Mouse (Mus musculus) T-cell, adult 2 months (primary cell): ENCODE results near the gene Prrc2a.
A peak's percentile ranks its signal among the peaks of the same experiment; 100 is the strongest.

ENCODE experiments used
- DNase-seq: peaks from one replicate; pipeline ENCODE4 v3.0.0; 2022; ENCODE audit warnings: low spot score

The Prrc2a gene

DNA sequence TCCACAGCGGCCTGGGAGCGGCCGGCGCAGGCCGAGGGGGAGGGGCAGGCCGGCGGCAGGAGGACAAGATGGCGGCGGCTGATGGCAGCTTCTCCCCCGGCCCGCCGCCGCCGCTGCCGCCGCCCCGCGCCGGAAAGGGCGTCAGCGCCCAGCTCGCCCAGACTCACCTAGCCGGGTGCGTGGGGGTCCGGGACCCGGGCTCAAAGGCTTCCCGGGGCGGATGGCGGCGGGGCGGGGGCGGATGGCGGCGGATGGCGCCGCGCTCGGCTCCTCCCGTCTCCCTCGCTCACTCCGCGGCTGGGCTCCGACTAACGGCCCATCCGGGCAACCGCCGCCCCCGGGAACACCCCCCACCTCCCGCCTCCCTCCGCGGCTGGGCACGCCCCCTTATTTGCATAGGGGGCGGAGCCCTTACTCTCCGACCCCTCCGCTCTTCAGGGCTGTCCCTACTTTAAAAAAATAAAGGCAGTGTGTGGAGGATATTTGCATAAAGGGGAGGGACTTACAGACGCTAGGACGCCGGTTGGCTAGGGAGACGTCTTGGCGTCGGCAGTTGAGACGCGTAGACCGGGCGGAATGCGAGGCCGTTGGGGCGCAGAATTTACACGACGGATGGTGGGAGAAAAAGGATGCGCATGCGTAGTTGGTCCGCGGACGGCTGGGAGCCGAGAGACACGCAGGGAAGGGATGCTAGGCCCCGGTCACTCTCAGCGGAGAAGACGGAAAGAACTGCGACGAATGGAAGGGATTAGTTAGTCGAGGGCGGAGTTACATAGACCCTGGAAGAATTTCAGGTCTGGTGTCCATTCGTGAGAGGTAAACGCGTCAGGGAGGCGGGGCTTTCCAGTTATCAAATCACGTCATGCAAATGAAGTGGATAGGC is at the start of gene Prrc2a:
Prrc2a (minus strand) TSS at position 330 of the 883 bp plus-strand sequence.
- DNase-seq: peak; percentile 97

DNA sequence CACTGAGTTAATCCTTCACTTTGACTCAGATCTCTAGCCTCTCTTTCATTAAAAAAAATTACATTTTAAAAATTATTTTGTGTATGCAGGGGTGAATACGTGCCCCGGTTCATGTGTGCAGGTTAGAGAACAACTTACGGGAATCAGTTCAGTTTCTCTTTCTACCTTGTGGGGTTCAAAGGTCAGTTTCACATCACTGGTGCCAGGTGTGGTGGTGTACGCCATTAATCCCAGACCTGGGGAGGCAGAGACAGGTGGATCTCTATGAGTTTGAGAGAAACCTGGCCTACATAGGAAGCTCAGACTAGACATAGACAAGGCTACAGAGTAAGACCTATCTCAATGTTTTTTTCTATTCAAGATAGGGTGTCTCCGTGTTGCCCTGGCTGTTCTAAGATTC is 48.4 kb upstream of the Prrc2a start:
- no peak for DNase-seq

DNA sequence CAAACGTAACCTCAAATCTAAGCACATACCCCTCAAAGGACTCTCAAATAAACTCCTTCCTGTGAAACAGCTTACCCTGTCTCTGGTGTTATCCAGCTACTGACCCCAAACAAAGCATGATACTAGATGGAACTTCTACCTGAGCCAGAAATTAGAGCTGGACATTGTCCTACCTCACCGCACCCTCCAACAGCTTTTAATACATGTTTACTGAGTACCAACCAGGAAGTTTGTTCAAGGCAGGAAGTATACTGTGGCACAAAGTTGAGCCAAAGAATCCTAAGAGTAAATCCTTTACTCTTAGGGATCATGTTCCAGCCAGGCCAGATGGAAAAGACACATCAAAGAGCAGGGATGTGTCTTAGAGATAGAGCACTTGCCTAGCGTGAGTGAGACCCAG is 45.9 kb upstream of the Prrc2a start:
- DNase-seq: no peak

DNA sequence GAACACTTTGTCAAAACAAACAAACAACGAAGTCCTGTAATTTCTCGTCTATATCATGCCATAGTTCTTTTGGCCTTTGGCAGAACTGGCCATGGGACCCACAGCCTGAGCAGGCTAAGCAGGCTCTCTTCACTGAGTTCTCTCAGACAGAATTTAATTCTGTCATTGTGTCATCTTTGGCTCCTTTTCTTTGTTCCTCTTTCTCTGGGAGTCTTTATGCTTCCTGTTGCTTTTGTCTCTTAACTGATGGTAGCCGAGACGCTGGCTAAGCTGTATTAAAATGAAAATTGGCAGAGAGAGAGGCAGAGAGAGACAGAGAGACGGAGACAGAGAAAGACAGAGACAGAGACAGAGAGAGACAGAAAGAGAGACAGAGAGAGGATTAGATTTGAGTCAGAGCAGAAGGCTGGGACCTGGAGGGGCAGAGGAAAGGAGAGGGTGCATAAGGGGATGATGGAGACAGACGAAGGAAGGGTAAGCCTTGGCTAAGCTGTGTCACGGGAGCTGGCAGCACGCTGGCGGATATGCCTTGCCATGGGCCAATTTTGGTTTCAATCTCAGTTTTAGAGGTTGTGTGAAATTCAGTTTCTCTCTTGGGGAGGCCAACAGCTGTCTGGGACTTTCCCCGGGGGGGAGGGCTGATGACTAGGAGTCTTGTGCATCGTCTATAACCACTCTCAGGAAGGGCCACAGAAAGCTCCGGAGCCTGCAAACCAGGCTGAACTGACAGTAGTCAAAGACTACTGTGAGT is 45.3 kb upstream of the Prrc2a start:
- DNase-seq: peak; percentile 85

DNA sequence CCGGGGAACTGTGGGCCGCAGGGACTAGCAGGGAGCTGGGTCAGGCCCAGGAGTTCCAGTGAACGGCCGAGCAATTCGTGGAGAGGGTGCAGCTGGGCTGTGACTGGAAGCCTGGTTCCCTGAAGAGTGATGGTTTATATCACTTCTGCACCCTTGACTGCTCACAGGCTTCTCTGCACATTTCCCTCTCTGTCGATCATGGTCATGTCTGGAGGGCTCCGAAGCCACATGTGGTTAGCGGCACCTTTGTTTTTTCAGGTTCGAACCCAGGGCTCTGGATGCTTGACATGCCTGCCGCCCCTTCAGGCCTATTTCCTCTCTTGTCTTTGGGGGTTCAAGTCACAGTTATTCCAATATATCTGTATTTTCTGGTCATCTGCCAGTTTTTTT is 40.7 kb upstream of the Prrc2a start:
- no peak for DNase-seq

DNA sequence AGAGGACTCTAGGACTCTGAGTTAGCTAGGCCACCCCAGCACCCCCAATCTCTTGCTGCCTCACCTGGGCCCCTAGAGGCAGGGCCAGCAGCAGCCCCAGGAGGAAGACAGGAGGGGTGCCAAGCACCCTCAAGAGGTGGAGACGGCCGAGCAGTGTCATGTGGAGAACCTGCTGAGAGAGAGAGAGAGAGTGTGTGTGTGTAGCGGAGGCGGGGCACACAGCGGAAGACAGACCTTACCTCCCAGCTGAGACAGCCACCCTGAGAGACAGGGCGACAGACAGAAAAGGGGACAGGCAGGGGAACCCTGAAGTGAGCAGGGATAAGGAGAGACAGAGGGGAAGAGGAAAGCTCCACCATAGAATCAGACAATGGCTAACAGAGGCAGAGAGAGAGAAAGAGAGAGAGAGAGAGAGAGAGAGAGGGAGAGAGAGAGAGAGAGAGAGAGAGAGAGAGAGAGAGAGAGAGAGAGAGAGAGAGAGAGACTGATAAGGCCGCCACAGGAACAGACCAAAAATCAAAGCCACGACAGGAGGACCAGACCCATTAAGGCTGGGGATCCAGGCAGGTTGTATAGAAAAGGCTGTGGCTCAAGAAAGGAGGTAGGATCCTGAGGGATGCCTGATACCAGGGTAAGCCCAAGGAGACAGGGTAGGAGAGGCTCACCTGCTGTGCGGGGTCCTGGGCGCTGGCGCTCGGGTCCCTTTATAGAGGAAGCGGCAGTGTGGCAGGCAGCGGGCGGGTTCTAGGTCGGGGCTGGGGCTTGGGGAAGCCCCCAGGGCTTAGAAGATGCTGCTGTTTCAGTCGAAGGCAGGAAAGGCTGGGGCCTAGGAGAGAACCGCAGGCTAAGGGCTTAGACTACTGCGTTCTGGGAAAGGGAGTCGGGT is 40.0 kb upstream of the Prrc2a start, which contains the start of gene Lta:
Lta (minus strand) TSS at position 858 of the 886 bp plus-strand sequence.
- peak; percentile 85 for DNase-seq

DNA sequence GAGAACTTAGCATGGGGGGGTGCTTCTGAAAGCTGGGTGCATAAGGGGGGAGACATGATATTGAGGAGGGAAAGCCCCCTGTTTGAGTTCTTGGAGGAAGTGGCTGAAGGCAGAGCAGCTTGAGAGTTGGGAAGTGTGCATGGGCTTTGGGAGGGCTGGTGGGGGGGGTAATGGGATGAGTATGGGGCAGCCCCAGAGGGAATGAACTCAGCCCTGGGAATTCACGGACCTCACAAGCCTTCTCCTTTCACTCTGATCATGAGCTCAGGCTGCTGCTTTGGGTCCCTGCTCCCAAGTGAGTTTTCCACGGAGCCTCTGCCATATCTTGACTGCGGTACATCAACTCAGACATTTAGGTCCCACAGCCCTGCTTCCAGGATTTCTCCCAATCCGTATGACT is 37.7 kb upstream of the Prrc2a start:
- no peak for DNase-seq

DNA sequence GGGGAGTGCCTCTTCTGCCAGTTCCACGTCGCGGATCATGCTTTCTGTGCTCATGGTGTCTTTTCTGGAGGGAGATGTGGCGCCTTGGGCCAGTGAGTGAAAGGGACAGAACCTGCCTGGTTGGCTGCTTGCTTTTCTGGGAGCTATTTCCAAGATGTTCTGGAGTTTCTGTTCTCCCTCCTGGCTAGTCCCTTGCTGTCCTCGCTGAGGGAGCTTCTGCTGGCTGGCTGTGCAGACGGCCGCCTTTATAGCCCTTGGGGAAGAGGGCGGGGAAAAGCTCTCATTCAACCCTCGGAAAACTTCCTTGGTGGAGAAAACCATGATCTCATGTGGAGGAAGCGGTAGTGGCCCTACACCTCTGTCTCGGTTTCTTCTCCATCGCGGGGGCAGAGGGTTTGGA is 37.1 kb upstream of the Prrc2a start, which contains the start of gene Tnf:
Tnf (minus strand) TSS at position 221 of the 400 bp plus-strand sequence.
- DNase-seq: peak; percentile 78

DNA sequence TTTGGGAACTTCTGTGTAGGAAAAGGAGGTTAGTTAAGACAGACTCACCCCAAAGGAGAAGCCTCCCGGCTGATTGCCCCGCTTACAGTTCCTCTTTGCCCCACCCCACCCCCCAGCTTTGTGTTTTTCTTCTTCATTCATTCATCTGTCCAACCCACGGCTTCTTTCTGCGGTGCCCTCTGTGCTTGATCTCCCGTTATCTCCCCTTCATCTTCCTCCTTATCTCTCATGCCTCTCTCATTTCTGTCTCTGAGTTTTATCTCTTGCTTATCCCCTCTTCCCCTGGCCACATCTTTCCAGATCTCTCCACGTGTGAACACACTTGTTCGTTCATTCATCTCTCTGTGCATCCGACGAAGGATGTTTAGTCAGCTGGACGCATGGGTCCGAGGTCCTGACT is 36.4 kb upstream of the Prrc2a start:
- DNase-seq: peak; percentile 30

DNA sequence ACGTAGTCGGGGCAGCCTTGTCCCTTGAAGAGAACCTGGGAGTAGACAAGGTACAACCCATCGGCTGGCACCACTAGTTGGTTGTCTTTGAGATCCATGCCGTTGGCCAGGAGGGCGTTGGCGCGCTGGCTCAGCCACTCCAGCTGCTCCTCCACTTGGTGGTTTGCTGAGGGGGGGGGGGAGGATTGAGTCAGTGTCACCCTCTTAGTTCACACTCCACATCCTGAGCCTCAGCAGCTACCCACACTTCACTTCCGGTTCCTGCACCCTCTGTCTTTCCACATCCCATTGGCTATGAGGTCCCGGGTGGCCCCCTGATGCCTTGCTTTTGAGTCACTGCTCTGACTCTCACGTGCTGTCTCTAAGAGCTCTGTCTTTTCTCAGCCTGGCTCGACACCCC is 35.7 kb upstream of the Prrc2a start:
- peak; percentile 95 for DNase-seq

DNA sequence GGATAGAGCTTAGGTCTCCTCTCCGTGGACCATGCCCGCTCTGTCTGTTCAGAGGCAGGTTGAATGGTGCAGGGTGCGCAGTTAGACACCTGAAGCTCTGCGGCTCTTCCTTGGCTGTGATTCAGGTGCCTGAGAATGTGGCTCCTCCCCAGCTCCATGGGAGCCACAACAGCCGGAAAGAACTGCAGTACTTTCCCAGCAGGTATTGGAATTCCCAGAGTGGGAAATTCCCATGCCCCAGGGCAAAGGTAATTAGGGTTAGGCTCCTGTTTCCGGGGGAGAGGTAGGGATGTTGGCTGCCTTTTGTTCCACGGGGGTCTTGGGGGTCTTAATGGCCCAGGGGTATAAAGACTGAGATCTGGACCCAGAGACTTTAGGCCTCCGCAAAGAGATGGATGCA is 34.2 kb upstream of the Prrc2a start:
- DNase-seq: no peak

DNA sequence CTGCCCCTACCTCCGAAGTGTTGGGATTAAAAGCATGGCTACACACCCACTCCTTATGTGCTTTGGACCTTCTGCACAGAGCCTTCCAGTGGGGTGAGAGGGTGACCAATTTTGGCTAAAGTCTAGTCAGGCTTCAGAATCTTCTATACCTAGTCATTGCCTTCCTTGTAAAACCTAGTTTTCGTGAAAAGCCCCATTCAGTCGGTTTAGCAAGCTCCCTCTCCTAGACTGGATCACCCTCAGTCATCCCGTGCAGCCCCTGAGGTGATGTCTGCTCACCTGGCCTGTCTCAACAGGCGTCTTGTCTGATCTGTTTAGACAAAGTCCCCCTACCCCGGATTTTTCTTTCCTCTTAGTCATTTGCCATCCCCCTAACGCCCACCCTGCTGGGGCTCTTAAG is 33.3 kb upstream of the Prrc2a start:
- no peak for DNase-seq

DNA sequence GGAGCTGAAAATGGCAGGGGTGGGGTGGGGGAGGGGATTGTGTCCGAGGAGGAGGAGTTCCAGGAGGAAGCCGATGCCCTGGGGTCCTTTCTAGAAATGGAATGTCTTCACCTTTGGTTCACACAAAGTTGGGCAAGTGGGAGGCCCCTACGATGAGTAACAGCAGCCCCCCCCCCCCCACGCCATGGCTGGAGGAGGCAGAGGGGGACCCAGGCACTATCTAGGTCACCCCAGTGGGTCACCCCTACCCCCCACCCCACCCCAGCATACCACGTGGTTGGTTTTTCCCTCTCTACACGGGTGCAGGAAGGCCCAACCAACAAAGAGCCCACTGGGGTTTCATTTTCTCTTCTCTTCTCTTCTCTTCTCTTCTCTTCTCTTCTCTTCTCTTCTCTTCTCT is 32.4 kb upstream of the Prrc2a start:
- DNase-seq: peak; percentile 26

DNA sequence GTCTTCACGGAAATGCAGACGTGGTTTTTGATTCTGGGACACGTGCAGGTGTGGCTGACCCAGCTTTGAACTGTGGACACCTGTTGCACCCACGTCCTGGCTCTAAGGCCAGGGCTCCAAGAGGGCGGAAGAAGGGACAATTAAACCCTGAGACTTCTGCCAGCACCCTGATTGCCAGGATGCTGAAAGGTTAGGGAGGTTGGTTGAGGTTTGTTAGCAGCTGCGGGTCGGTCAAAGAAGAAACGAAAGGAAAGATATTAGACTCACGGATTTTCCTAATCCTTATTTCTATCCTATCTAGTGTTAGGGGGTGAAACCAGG is 31.6 kb upstream of the Prrc2a start:
- DNase-seq: peak; percentile 31

DNA sequence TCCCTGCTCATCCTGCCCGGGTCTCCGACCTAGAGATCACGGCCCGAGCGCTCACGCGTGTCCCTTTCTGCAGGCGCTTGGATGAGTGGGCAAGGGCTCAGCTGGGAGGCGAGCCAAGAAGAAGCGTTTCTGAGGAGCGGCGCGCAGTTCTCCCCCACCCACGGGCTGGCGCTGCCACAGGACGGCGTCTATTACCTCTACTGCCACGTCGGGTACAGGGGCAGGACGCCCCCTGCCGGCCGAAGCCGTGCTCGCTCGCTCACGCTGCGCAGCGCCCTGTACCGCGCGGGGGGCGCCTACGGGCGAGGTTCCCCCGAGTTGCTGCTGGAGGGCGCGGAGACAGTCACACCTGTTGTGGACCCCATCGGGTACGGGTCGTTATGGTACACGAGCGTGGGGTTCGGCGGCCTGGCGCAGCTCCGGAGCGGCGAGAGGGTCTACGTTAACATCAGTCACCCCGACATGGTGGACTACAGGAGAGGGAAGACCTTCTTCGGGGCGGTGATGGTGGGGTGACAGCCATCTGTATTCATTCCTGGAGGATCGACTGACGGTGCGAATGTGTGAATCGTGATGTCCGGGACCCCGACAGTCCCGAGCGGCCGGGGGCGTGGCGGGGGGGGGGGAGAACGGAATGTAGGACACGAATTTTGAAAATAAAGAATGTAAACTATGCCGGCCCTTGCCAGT is 31.1 kb upstream of the Prrc2a start:
- peak; percentile 92 for DNase-seq

DNA sequence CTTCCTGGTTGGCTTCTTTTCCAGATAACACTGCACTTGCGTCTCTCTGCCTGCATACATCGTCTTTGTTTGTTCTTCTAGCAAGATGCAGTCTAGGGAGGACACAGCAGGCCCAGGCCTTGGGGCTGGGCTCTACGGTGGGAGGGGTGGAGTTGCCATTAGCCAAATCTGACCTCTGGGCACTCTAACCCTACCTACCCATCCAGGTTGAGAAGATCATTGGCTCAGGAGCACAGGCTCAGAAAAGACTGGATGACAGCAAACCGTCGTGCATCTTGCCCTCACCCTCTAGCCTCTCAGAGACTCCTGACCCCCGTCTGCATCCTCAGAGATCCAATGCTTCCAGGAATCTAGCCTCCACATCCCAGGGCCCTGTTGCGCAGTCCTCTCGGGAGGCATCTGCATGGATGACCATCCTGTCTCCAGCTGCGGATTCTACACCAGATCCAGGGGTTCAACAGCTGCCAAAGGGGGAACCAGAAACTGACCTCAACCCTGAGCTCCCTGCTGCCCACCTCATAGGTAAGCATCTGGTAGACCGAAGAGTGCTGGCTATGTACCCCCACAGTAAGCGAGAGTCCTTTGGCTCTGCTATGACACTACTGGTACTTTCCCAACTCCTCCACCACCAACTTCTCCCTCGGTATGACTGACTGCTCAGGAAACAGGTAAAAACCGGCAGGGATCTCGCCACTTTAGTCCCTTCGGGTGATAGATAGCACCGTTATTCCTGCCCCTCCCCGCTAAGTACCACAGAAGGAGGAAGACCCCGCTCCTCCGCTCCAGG is 30.3 kb upstream of the Prrc2a start:
- peak; percentile 16 for DNase-seq

DNA sequence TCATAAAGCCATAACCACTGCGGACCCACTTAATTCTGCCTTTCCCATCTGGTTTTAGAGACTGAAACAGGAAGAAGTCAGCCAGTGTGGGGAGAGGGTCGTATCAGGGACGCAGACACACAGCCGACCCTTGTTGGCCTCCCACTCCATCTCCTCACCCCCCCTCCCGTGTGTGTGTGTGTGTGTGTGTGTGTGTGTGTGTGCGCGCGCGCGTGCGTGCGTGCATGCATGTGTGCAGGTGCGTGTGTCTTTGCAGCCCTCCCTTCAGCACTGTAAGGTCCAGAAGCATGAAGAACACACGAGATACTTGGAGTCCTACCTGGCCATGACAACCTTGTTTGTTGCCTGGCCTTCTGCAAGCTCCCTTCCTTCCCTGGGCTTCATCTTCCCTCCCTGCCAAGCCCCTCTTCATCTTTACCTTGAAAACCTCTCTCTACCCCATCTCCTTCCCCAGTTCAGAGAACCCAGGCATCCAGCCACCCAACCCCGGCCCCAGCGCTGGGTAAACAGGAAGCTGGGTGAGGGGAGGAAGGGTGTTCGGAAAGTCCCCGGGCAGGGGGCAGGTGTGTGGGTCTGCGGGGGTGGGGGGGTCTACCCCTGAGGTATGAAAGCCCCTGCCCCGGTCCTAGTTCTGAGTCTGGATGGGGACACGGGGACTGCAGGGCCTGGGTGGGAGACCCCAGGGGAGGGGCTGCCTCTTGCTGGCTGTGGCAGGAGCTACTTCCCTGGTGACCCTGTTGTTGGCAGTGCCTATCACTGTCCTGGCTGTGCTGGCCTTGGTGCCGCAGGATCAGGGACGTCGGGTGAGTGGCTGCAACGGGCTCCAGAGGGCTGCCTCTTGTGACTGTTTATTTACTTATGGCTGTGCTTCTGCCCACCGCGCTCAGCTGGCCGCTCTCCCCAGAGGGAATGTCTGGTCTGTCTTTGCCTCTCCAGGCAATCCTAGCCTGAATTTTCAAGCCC is 29.5 kb upstream of the Prrc2a start, which contains the start of gene Ltb:
Ltb (plus strand) TSS at position 559 of the 963 bp plus-strand sequence.
- DNase-seq: peak; percentile 87

DNA sequence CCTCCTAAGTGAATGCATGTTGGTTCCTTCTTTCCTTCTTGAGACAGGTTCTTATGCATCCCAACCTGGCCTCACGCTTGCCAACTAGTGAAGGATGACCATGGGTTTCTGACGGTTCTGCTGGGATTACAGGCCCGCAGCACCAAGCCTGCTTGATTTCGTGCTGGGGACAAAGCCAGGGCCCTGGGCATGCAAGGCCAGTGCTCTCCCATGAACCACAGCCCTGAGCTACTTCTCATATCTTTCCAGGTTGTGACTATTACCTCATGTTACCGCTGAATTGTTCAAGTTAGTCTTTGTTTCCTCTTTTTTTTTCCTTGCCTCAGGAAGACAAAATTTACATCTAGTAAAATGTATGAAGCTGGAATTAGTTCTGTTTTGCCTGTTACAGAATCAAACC is 28.2 kb upstream of the Prrc2a start:
- no peak for DNase-seq

DNA sequence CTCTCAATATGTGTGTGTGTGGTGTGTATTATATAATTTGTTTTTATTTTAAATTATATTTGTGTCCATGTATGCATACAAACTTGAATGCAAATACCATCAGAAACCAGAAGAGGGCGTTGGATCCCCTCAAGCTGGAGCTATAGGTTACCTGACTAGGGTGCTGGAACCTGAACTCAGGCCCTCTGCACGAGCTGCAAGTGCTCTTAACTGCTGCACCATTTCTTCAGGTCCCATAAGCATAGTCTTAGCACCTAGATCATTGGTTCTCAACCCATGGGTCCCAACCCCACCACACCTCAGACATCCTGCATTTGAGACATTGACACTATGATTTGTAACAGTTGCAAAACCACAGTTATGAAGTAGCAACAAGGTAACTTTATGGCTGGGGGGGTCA is 27.0 kb upstream of the Prrc2a start:
- DNase-seq: peak; percentile 20

DNA sequence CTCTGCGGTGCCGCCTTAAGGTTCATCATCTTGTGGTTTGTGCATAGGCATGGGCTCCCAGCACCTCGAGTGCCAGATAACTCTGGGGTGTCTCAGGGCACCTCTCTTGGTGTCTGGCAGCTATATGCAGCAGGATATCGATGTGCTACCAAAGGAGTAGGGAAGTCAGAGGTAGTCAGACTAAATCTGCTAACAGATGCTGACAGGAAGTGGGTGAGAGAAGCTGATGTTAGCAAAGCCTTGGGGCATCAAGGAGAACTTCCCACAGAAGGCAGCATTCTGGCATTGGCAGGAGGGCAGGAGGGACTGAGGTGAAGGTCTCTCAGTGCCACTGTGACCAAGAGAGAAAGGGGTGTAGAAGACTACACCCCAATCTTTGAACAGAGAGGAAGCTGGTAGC is 25.4 kb upstream of the Prrc2a start:
- peak; percentile 77 for DNase-seq
